Mouse (Mus musculus): ENCODE data around the gene Rgs3. TPM values are rescaled to one million over a fixed set of nuclear protein-coding genes. Genes with fewer than 3 reads are reported as not detected.

Rgs3 gene
- polyA plus RNA-seq, 1 experiment from 2014 or later = 50.4 TPM

DNA sequence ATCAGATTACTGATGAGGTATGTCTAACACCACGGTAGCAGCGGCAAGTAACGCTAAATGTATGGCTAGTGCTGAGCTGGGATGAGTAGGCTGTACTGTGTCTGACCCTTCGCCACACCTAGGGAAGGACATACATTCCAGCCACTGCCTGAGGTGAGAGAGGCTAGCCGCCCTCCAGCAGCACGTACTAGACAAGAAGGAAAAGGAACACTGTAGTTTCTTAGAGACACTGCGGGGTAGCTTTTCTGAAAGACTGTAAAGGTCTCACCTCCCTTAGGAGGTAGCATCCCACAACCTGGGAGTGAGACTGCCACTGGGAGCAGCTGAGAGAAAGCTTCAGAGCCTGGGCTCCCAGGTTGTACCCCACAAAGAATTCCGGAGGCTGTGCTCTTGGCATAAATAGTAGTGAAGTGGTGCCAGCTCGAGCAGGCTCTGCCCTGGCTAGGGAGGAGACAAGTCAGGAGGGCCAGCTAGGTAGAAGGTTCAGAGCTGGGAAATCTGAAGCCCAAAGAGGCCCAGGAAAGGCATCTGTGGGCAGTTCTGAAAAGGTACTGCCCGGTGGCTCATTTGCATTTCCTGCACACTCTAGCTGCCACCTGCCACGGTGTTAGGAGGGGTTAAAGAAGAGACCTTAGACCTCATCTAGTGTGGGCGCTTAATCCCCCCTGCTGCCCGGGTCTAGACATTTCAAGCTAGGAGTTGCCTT lies 41.1 kb upstream of the Rgs3 start:
- Histone ChIP-seq H3K4me3 (replicated peaks; ENCODE audit: low read length) (peak overlapping the region; percentile 78), H3K27ac (ENCODE audit: low read length) (peak overlapping the region; percentile 63; the same call in 1 of the 2 replicates), H3K36me3 (ENCODE audit: control insufficient read depth, insufficient read depth) (0 out of 2 replicates have a peak, but pooled peaks cover 2% of the 10 kb centered on the region), H3K9me3 (ENCODE audit: control insufficient read depth, low read length) (no peaks in the 10 kb centered on the region), H3K27me3 (replicated peaks; ENCODE audit: control insufficient read depth, insufficient read depth, low read length) (no peaks in the 10 kb centered on the region), H3K9ac (replicated peaks; ENCODE audit: low read depth, low read length) (peak overlapping the region; percentile 80), H3K4me1 (replicated peaks; ENCODE audit: control insufficient read depth, insufficient read depth, low read length) (peaks cover 11% of the 10 kb centered on the region), H3K4me2 (ENCODE audit: low read length) (peak overlapping the region; percentile 57)
- no peak for ATAC-seq
- 50% methylated on average over 13 of the region's 13 CpGs for WGBS

- peak; percentile 82 for ATAC-seq
- Histone ChIP-seq H3K9ac (replicated peaks; ENCODE audit: low read depth, low read length) (peak overlapping the region; percentile 80), H3K4me2 (ENCODE audit: low read length) (peak overlapping the region; percentile 57), H3K27ac (ENCODE audit: low read length) (peak overlapping the region; percentile 63), H3K9me3 (ENCODE audit: control insufficient read depth, low read length) (no peaks in the 10 kb centered on the region), H3K36me3 (ENCODE audit: control insufficient read depth, insufficient read depth) (no peaks in the 10 kb centered on the region), H3K27me3 (replicated peaks; ENCODE audit: control insufficient read depth, insufficient read depth, low read length) (no peaks in the 10 kb centered on the region), H3K4me1 (replicated peaks; ENCODE audit: control insufficient read depth, insufficient read depth, low read length) (peaks cover 17% of the 10 kb centered on the region), H3K4me3 (replicated peaks; ENCODE audit: low read length) (peak overlapping the region; percentile 78)
- 1% methylated on average over 26 of the region's 26 CpGs for WGBS
Measured at GRCm38 (mm10) chr4:62519122-62519848, 40.4 kb upstream of the Rgs3 start.

- under 1% methylated on average over 36 of the region's 37 CpGs for WGBS
- Histone ChIP-seq H3K9me3 (ENCODE audit: control insufficient read depth, low read length) (no peaks in the 10 kb centered on the region), H3K36me3 (ENCODE audit: control insufficient read depth, insufficient read depth) (no peaks in the 10 kb centered on the region), H3K27me3 (replicated peaks; ENCODE audit: control insufficient read depth, insufficient read depth, low read length) (no peaks in the 10 kb centered on the region), H3K27ac (ENCODE audit: low read length) (peak within 1 kb of the TSS; percentile 63), H3K4me2 (ENCODE audit: low read length) (peak within 1 kb of the TSS; percentile 57), H3K4me3 (replicated peaks; ENCODE audit: low read length) (peak within 1 kb of the TSS; percentile 78), H3K9ac (replicated peaks; ENCODE audit: low read depth, low read length) (peak within 1 kb of the TSS; percentile 80), H3K4me1 (replicated peaks; ENCODE audit: control insufficient read depth, insufficient read depth, low read length) (peaks cover 20% of the 10 kb centered on the region)
- peak; percentile 88 for ATAC-seq
Measured at GRCm38 (mm10) chr4:62519849-62520233, 39.8 kb upstream of the Rgs3 start, which contains the start of gene Alad. Gene Alad, minus strand, starts transcription at chr4:62519918.

GRCm38 (mm10) chr4:62520892-62521400 lies 38.7 kb upstream of the Rgs3 start:
- Histone ChIP-seq H3K4me2 (ENCODE audit: low read length) (no peak overlapping the region), H3K27ac (ENCODE audit: low read length) (no peak overlapping the region), H3K9me3 (ENCODE audit: control insufficient read depth, low read length) (no peaks in the 10 kb centered on the region), H3K4me1 (replicated peaks; ENCODE audit: control insufficient read depth, insufficient read depth, low read length) (peaks cover 20% of the 10 kb centered on the region), H3K9ac (replicated peaks; ENCODE audit: low read depth, low read length) (no peak overlapping the region), H3K27me3 (replicated peaks; ENCODE audit: control insufficient read depth, insufficient read depth, low read length) (no peaks in the 10 kb centered on the region), H3K36me3 (ENCODE audit: control insufficient read depth, insufficient read depth) (no peaks in the 10 kb centered on the region), H3K4me3 (replicated peaks; ENCODE audit: low read length) (no peak overlapping the region)
- no peak for ATAC-seq
- 96% methylated on average over 2 of the region's 2 CpGs for WGBS

DNA sequence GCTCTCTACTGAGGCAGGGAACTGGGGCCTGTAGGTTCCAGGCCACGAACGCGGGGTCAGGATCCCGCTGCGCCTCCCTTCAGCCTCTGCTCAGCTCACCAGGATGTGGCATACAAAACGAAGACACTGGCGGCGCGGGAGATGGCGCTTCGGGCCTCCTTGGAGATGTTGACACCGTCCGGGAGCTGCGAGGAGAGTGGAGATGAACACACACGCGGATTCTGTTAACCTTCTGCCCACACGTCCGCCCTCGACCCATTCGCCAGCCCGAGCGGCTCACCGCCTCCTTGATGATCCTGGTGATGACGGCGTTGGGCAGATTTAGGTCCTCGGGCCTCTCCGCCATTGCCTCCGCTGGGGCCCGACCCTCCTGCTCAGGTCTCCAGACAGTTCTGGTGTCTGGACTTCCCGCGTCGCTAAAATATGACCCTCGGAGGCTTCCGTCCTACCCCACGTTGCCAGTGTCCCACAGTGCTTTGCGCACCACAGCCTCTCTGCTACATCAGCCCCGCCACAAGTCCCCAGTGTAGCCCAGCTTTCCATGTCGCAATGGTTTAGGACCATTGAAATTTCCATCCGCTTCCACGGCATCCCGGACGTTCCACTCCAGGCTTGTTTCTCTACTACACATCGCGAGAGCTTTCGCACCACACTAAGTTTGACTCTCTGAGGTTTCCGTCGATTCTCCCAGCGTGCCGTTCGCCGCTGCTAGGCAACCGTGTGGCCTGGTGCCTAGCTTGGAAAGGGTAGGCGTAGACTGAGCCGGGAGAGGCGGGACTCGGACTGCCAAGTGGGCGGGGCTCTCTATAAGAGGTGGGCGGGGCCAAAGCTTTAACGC lies 34.8 kb upstream of the Rgs3 start, which contains the start of the genes Pole3 and 4933430I17Rik:
TSS of gene Pole3 (minus strand) at position 418 of the 838 bp plus-strand sequence.
TSS of gene 4933430I17Rik (plus strand) at position 719 of the 838 bp plus-strand sequence.
- Histone ChIP-seq H3K9ac (replicated peaks; ENCODE audit: low read depth, low read length) (peak within 1 kb of the TSS; percentile 90), H3K27me3 (replicated peaks; ENCODE audit: control insufficient read depth, insufficient read depth, low read length) (no peaks in the 10 kb centered on the region), H3K9me3 (ENCODE audit: control insufficient read depth, low read length) (no peaks in the 10 kb centered on the region), H3K4me2 (ENCODE audit: low read length) (peak within 1 kb of the TSS; percentile 90), H3K27ac (ENCODE audit: low read length) (peak within 1 kb of the TSS; percentile 98), H3K4me1 (replicated peaks; ENCODE audit: control insufficient read depth, insufficient read depth, low read length) (peaks cover 9% of the 10 kb centered on the region), H3K36me3 (ENCODE audit: control insufficient read depth, insufficient read depth) (no peaks in the 10 kb centered on the region), H3K4me3 (replicated peaks; ENCODE audit: low read length) (peak within 1 kb of the TSS; percentile 78)
- under 1% methylated on average over 59 of the region's 59 CpGs for WGBS
- ATAC-seq = peak; percentile 97

GRCm38 (mm10) chr4:62525489-62525811 lies 34.2 kb upstream of the Rgs3 start:
- H3K9me3 ChIP-seq (ENCODE audit: control insufficient read depth, low read length) = no peaks in the 10 kb centered on the region
- H3K27ac ChIP-seq (ENCODE audit: low read length) = no peak overlapping the region; the same call in 1 of the 2 replicates
- WGBS = 0% methylated on average over 10 of the region's 10 CpGs
- H3K4me1 ChIP-seq (replicated peaks; ENCODE audit: control insufficient read depth, insufficient read depth, low read length) = peaks cover 9% of the 10 kb centered on the region
- no peaks in the 10 kb centered on the region for H3K36me3 ChIP-seq (ENCODE audit: control insufficient read depth, insufficient read depth)
- no peaks in the 10 kb centered on the region for H3K27me3 ChIP-seq (replicated peaks; ENCODE audit: control insufficient read depth, insufficient read depth, low read length)
- ATAC-seq = no peak
- peak overlapping the region; percentile 78 for H3K4me3 ChIP-seq (replicated peaks; ENCODE audit: low read length)
- peak overlapping the region; percentile 90 for H3K9ac ChIP-seq (replicated peaks; ENCODE audit: low read depth, low read length)
- H3K4me2 ChIP-seq (ENCODE audit: low read length) = peak overlapping the region; percentile 50

DNA sequence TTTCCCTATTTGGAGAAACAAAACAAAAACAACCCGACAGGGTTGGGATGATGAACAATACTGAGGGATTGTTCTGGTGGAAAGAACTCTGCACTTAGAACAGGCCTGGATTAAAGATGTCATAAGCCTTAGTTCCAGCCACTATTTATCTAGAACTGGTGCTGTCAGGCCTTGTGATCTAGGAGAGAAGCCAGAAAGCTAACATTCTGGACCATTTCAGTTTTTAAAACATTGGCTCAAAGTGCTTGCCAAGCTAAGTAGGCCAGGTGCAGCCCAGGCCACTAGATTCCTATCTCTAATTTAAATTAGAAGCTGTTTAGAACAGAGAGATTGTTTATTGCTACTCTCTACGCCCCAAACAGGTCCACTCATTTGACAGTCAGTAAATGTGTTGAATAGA lies 33.4 kb upstream of the Rgs3 start:
- Histone ChIP-seq H3K9me3 (ENCODE audit: control insufficient read depth, low read length) (no peaks in the 10 kb centered on the region), H3K4me3 (replicated peaks; ENCODE audit: low read length) (no peak overlapping the region), H3K27me3 (replicated peaks; ENCODE audit: control insufficient read depth, insufficient read depth, low read length) (no peaks in the 10 kb centered on the region), H3K4me1 (replicated peaks; ENCODE audit: control insufficient read depth, insufficient read depth, low read length) (peaks cover 9% of the 10 kb centered on the region), H3K27ac (ENCODE audit: low read length) (no peak overlapping the region), H3K36me3 (ENCODE audit: control insufficient read depth, insufficient read depth) (no peaks in the 10 kb centered on the region), H3K9ac (replicated peaks; ENCODE audit: low read depth, low read length) (no peak overlapping the region), H3K4me2 (ENCODE audit: low read length) (no peak overlapping the region)
- 60% methylated on average over 2 of the region's 2 CpGs for WGBS
- ATAC-seq = no peak

DNA sequence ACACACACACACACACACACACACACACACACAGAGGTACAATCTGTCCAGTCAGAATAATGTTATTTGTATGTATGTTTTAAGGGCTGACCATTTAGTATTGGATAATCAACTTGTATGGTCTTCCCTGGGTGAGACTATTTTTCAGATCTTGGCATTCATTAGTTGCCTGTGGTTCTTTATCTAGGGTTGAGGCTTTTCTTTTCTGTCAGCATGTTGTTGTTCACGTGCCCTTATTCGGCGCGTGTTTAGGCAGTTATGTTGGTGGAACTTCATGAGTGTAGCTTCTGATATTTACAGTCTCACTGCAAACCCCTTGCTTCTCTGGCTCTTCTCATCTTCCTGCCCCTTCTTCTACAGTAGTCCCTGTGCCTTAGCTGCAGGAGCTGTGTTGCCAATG lies 32.0 kb upstream of the Rgs3 start:
- no peak for ATAC-seq
- no peaks in the 10 kb centered on the region for H3K9me3 ChIP-seq (ENCODE audit: control insufficient read depth, low read length)
- no peak overlapping the region for H3K4me2 ChIP-seq (ENCODE audit: low read length)
- no peak overlapping the region for H3K4me3 ChIP-seq (replicated peaks; ENCODE audit: low read length)
- H3K36me3 ChIP-seq (ENCODE audit: control insufficient read depth, insufficient read depth) = no peaks in the 10 kb centered on the region
- H3K9ac ChIP-seq (replicated peaks; ENCODE audit: low read depth, low read length) = no peak overlapping the region
- H3K27me3 ChIP-seq (replicated peaks; ENCODE audit: control insufficient read depth, insufficient read depth, low read length) = no peaks in the 10 kb centered on the region
- 83% methylated on average over 4 of the region's 4 CpGs for WGBS
- H3K27ac ChIP-seq (ENCODE audit: low read length) = no peak overlapping the region
- H3K4me1 ChIP-seq (replicated peaks; ENCODE audit: control insufficient read depth, insufficient read depth, low read length) = peaks cover 9% of the 10 kb centered on the region

- Histone ChIP-seq H3K9ac (replicated peaks; ENCODE audit: low read depth, low read length) (no peak overlapping the region), H3K27ac (ENCODE audit: low read length) (no peak overlapping the region), H3K27me3 (replicated peaks; ENCODE audit: control insufficient read depth, insufficient read depth, low read length) (no peaks in the 10 kb centered on the region), H3K4me1 (replicated peaks; ENCODE audit: control insufficient read depth, insufficient read depth, low read length) (no peaks in the 10 kb centered on the region), H3K9me3 (ENCODE audit: control insufficient read depth, low read length) (no peaks in the 10 kb centered on the region), H3K4me3 (replicated peaks; ENCODE audit: low read length) (no peak overlapping the region), H3K36me3 (ENCODE audit: control insufficient read depth, insufficient read depth) (no peaks in the 10 kb centered on the region), H3K4me2 (ENCODE audit: low read length) (no peak overlapping the region)
- ATAC-seq = no peak
- WGBS = 64% methylated on average over 6 of the region's 6 CpGs
Measured at GRCm38 (mm10) chr4:62533729-62534128, 25.9 kb upstream of the Rgs3 start.

All from forebrain, embryonic 16.5 days (tissue).